Mouse (Mus musculus) R1 (cell line): ENCODE data around the gene Tssk6.
A peak's percentile ranks its signal among the peaks of the same experiment; 100 is the strongest.

Source experiments
- DNase-seq: peaks from one replicate; pipeline ENCODE4 v3.0.0-alpha.2; 2018; ENCODE audit warnings: low read depth, low spot score

Gene Tssk6

DNA sequence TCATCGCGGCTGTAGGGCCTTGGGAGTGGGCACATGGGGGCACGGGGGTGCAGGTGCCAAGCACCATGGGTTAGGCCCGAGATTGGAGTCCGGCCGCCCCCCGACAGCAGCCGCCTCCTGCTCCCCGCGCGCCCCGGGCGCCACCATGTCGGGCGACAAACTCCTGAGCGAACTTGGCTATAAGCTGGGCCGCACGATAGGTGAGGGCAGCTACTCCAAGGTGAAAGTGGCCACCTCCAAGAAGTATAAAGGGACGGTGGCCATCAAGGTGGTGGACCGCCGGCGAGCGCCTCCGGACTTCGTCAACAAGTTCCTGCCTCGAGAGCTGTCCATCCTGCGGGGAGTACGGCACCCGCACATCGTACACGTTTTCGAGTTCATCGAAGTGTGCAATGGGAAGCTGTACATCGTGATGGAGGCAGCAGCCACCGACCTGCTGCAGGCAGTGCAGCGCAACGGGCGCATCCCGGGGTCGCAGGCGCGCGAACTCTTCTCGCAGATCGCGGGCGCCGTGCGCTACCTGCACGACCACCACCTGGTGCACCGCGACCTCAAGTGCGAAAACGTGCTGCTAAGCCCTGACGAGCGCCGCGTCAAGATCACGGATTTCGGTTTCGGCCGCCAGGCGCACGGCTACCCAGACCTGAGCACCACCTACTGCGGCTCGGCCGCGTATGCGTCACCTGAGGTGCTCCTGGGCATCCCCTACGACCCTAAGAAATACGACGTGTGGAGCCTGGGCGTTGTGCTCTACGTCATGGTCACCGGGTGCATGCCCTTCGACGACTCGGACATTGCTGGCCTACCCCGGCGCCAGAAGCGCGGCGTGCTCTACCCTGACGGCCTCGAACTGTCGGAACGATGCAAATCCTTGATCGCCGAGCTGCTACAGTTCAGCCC is at the start of gene Tssk6, which contains the start of the genes Ndufa13 and Yjefn3:
Gene Tssk6, plus strand, starts transcription at position 22 of the 900 bp plus-strand sequence.
Gene Ndufa13, minus strand, starts transcription at position 396 of the 900 bp plus-strand sequence.
Gene Yjefn3, minus strand, starts transcription at position 550 of the 900 bp plus-strand sequence.
- DNase-seq, result peak; percentile 64

DNA sequence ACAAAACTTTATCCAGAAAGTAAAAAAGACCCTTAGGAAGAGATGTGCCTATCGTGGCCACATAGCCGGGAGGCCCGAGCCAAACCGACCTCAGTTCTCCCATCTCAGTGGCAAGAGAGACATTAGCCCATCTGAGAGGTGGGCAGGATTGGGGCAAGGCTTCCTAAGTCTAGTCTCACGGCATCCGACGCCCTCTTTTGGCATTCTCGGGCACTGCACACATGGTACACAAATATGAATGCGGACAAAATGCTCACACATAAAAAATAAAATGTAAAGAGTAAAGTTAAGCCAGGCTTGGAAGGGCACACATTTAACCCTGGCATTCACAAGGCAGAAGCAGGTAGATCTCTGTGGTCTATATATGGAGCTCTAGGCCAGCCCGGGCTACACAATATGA is 48.1 kb upstream of the Tssk6 start:
- DNase-seq, result peak; percentile 69

DNA sequence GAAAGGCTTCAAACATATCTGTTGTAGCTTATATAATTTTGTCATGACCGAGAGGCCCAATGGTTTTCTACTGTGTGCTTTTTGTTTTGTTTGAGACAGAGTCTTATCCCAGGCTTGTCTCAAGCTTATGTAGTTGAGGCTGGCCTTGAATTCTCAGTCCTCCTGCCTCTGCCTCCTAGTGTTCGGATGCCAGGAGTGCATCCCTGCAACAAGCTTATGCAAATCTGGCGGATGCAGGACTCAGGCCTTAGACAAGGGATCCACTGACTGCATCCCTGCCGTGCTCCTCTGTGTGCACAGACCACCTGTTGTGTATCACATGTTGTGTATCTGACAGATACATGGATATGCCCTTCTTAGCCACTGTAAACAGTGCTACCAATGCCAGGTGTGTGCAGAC is 41.2 kb upstream of the Tssk6 start:
- peak; percentile 82 for DNase-seq

DNA sequence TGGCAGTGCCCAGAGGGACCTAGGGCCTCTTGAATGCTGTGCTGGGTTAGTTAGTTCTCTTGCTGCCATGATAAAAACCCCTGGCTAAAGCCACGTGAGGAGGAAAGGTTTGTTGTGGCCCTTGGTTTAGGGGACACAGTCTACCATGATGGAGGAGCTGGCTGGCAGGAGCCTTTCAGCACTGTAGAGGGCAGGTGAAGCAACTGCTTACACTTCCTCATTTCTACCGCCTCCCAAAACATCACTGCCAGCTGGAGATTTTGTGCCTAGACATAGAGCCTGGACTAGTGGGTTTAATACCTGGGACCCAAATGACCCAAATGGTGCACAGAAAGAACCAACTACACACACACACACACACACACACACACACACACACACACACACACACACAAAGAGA is 40.7 kb upstream of the Tssk6 start:
- no peak for DNase-seq

DNA sequence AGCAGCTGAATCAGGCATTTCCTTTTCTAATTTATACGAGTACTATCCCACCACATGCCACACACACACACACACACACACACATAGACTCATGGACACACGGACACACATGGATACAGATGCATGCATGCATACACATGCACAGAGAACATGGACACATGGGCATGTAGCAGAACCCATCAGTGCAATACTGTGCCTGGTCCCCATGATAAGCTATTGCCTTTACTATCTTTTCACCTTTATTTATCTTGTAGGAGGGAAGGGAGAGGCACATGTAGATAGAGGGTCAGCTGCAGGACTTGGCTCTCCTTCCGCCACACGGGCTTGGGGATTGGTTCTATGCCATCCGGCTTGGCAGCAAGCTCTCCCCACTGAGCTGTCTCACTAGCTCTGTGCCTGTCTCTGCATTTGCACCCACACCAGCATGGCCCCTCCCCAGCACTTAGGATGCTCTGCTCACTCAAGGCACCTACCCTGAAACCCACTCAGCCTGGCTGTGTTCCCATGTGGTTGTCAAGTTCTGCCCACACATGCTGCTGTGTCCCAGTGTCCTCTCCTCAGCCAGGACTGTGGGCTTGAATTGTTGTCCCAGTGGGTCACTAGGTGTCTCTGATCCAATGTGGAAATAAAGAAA is 38.5 kb upstream of the Tssk6 start:
- DNase-seq, result no peak

DNA sequence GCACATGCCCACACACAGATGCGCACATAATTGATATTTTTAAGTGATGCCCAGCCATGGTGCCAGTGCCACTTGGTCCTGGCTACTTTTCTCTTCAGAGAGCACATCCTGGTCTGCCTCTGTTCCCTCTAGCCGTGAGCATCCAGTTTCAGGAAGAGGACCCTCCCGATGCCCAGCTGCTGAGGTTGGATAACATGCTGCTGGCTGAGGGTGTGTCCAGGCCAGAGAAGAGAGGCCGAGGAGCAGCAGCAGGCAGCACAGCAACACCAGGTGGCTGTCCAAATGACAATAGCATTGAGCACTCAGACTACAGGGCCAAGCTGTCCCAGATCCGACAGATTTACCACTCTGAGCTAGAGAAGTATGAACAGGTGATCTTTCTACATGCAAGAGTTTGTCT is 37.8 kb upstream of the Tssk6 start:
- no peak for DNase-seq

DNA sequence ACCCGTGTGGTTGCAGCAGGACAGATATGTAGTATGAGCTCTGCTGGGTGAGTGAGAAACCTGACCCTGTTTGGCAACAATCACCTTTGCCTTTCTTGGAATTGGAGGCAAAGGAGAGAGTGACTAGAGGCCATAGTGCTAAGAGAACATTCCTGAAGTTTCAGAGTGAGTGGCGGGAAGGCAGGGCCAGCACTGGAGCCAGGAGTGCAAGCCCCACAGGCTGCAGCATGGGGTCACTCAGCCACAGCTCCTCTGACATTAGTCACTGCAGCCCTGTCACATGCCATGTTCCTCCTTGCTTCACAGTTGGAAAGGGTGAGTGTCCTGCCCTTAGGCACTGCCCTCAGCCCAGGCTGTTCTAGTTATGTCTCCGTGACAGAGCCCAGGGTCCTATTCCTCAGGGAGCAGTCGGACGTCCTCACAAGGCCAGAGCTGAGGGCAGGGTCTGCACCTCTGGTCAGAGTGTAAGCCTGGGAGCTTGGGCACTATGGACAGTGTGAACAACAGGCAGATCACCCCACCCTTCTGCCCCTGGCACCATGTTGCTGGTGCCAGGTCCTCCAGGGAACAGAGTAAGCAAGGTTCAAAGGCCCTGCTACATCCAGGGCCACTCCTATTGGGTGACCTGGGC is 34.2 kb upstream of the Tssk6 start:
- DNase-seq, result no peak

DNA sequence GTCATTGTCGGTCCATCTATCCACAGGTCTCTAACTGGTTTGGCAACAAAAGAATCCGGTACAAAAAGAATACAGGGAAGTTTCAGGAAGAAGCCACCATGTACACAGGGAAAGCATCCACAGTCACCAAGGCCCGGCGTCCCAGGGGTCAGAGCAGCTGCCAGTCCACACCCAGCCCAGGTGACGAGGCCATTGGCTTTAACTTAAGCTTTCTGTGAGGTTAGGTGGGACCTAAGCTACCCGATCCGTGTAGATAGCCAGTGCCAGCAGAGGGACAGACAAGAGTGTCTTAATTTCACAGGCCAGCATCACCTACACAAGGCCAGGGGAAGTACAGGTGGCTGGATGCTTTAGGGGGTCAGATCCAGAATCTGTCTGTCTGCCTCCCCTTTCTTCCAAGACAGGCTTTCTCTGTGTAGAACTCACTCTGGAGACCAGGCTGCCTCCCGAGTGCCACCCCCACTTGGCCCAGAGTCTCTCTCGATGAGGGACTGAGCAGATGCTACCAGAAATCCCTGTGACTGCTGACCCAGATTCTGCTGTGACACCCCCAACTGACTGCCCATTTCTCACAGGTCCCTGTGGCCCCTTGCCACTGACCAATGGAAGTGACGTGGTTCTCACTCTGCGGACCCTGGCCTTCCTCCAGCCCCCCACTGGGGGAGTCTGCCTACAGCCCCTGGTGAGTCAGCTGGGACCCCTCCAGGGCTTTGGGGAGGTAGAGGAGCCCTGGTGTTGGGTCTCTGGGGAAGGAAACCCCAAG is 31.8 kb upstream of the Tssk6 start:
- DNase-seq, result no peak

DNA sequence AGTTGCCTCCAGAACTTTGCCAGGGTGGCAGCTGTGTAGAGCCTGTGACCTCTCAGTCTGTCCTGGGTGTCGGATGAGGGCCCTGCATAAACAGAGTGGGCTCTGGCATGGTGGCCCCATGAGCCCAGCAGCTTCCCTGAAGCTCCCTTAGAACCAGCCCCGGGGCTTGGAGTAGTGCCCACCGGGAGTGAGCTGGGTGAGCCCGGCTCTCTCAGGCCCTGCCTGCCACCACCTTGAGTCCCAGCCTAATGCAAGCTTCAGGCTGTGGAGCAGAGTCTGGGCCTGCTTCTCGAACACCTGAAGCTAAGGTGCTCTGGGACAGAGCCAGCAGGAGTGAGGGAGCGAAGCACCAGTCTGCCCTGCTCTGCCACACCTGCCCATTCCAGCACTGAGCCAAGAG is 31.1 kb upstream of the Tssk6 start:
- DNase-seq, result no peak

DNA sequence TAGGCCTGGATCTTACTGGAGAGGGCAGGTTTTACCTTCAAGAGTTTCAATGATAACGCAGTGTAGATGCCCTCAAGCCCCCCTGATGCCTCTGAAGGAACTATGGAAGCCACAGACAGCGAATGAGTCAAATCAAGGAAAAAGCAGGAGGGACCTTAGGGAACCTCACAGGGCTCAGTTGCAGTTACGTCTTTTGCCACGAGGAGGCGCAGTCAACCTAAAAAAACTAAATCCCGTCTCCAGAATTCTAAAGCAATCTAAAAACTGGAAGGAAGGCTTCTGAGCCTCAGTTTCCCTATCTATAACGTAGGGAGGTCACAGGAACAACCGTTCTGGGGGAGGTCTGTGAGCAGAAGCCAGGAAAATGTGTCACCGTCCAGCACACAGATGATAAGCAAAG is 27.8 kb upstream of the Tssk6 start:
- DNase-seq, result peak; percentile 70

DNA sequence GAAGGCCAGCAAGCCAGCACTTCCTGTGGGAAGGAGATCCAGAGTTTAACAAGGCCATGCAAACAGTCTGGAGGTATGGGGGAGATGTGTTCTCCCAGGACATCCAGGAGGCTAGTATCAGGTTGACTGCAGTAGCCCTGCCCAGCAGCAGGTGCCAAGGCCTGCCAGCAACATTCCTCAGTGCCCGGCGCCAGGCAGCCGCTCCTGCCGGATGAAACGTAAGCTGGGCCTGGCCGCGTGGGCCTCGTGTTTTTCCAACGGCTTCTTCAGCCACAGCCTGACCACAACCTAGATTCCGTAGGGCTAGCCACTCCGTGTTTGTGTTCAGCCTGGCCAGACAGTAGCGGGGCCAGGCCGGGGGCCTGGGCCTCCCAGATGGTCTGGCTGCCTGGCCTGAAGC is 27.3 kb upstream of the Tssk6 start:
- no peak for DNase-seq

DNA sequence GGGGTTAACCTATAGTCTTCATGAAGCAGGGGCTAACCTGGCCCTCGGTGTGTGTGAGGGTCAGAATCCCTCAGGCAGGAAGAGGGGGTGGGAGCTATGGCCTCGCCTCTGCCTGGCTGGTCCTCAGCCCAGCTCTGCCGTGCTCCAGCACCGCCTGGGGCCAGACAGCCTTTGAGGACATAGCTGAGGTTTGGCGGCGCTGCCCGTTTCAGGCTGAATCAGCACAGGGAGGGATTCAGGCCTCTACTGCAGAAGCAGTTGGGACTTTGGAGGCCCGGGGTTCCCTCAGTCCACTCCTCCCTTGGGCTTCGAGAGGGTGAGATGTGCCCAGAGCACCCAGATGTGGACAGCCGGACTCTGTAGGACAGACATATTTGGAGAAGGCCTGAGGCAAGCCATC is 25.9 kb upstream of the Tssk6 start:
- no peak for DNase-seq

DNA sequence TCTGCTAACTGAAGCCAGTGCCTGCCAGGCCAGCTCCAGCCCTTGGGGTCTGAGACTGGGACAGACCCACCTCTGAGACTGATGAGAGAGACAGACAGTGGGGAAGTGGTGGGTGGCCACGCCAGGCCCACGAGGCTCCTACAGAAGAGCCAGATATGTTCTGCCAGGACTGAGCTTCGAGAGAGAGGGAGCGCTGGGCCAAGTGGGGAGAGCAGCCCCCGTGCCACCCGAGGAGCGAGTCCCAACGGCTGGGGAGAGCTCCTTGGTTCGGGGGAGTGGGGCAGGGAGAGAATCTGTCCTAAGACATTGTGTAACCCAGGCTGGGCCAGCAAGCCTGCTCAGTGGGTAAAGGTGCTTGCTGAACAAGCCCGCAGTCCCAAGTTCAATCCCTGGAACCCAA is 25.0 kb upstream of the Tssk6 start:
- DNase-seq, result no peak

DNA sequence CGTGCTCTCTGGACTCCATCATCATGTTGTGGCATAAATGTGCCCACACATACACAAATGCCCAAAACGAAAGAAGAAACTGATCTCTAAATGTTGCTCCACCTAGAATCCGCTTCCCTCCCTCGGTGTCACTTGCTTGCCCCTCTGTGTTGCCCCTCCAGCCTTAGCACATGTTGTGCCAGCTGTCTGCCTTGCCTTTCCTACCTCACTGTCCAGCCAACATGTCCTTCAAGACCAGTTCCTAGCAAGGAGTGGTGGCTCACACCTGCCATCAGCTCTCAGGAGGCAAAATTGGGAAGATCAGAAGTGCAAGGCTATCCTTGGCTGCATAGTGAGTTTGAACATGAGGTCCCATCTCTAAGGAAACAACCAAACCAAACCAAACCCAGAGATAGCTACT is 24.6 kb upstream of the Tssk6 start:
- no peak for DNase-seq

DNA sequence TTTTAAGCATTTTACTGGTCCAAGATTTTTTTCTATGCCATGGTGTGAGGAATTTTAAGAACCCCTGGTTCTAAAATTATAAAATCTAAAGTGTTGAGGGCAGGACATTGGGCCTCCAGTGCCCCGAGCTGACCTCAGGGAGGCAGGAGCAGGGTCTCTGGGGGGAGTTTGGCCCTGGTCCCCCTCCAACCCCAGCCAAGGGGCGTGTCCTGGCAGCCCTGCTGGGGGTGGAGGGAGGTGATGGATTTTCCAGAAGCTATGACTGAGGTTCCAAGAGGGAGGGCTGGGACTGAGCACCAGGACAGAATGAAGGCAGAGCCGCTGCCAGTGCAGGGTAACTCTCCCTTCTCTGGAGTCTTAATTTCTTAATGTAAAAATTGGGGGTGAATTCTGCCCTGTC is 24.0 kb upstream of the Tssk6 start:
- no peak for DNase-seq

DNA sequence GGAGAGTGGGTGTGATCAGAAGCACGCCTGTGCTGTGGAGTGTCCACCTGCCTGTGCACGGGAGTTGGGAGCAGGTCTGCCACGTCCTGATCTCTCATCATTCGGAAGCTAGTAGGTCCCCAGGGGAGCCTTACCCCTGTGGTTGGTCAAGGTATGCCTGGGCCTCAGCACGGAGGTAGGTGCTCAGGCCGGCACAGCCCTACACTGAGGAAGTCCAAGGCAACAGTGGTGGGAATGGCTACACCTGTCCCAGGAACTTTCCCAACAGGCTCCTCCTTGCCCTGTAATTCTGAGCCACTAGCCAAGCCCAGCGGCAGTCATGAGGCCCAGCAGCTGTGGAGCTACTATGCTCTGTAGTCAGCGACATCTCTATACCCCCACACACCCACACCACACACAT is 22.3 kb upstream of the Tssk6 start:
- DNase-seq, result no peak

DNA sequence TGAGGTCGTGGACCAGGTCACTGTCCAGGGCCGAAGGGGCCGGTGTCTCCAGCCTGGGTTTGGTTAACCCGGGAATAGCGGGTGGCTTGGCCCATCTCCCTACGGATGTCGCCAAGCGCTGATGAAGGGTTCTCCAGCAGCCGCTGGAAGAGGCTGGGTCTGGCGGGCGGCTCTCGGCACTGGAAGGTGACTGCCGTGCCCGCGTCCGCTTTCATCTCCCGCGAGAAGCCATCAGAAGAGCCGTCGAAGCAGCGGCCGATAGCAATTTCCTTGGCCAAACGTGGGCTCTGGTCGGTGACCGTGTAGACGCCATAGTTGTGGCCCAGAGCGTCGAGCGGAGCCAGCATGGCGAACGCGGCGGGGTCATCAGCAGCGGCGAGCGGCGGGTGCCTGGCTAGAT is 21.1 kb upstream of the Tssk6 start:
- peak; percentile 29 for DNase-seq

DNA sequence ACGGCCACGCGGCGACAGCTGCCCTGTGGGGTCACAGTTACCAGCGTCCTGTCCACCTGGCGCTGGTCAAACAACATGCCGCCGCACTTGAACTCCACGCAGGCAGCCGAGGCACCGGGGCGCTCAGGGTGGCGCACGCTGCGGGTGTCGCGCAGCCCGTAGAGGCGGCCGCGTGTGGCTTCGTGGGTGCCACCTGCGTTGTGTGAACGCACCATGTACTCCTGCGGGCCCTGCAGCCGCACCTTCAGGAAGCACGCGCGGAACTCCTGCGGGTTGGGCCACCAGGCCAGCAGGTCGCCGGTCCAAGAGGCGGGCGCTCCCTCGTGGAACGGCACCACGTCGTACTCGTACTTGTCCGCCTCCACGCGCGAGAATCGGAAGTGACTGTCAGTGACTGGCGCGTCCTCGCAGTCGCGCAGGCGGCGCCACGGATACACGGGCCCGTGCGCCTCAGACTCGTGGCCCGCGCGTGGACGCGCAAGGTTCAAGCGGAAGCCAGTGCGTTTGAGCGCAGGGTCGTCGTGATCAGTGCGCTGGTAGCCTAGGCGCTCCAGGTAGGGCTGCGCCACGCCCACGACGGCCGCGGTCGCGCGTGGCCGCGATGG is 20.6 kb upstream of the Tssk6 start:
- no peak for DNase-seq

DNA sequence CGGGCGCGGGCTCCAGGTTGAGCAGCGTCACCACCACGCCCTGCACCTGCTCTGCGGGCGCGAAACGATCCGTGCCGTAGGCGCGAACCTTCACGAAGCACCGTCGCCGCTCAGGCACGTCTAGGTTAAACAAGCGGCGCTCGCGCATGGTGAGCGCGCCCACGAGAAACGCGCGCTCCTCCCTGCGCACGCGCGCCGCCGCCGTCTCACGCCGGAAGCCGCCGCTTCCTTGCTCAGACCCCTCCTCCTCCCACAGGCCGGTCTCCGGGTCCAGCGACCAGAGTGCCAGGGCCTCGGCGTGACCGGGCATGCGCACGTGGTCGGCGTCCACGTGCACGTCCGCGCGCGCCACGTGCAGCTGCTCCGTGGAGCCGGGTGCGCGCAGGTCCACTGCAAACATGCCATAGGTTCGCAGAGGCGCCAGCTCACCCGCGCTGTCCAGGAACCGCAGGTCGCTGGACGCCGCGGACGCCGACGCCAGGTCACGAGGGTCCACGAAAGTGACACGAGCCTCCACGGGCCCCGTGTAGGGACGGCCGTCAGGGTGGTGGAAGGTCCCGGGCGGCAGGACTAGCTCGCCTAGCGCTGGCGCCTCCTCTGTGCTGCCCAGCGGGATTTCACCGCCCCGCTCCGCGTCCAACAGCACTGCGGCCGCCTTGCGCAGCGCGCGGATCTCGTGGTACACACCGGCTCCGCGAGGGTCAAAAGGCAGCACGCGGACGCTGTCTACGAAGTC is 19.8 kb upstream of the Tssk6 start:
- DNase-seq, result peak; percentile 71

DNA sequence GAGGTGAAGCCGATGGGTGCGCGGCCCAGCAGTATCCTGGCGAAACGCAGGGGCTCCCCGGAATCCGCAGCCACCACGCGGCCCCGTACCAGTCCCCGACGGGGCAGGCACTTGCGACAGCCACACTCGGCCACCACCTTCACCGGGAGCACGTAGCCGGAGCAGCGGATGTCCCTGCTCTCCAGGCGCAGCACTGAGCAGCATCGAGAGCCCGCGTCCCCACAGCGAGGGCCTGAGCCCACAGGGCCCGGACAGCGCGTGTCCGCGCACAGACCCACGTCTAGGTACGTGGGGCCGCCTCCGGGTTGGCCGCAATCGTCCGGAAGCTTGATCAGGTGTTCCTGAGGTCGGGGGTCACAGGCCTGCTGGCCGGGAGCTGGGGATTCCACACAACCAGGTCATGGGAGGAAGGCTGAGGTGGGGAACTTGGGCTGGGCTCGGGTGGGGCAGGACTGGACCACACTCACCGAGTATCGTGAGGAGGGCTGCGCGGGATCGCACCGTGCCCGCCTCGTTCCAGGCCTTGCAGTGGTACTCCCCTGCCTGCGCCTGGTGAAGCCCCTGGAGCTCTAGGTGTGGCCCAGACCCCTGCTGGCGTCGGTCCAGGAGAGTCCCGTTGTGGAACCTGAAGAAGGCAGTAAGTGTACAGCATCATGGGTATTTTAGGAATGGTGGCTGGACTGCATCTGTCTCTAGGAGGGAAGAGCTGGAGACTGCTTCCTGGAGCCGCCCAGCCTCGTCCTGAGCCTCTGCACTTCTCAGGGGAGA is 19.0 kb upstream of the Tssk6 start:
- DNase-seq, result peak; percentile 36
